Mouse (Mus musculus) bone marrow, adult 2 months (tissue): ENCODE measurements around the gene Gpn2. TPM values are rescaled to one million over a fixed set of nuclear protein-coding genes. Genes with fewer than 3 reads are reported as not detected.

Experiments used
- H3K27ac ChIP-seq: fragments of 200-500 bp; 2 replicates; pipeline ENCODE4 v1.5.1; 2012; ENCODE audit warnings: low read depth, mild to moderate bottlenecking, control low read depth, inconsistent platforms, low read length; ENCODE audit not compliant: control insufficient read depth, poor library complexity, insufficient read depth
- H3K4me1 ChIP-seq: fragments of 200-500 bp; 2 replicates; pipeline ENCODE4 v1.6.1; 2011; ENCODE audit warnings: low read length; ENCODE audit not compliant: control insufficient read depth, insufficient read depth
- H3K4me3 ChIP-seq: fragments of 200-500 bp; replicated peaks from 2 replicates; pipeline ENCODE3; 2011; ENCODE audit warnings: mild to moderate bottlenecking, low read depth, low read length, control low read depth; ENCODE audit not compliant: control insufficient read depth
- CTCF ChIP-seq: fragments of 200-500 bp; IDR thresholded peaks from 2 replicates; pipeline ENCODE4 v1.5.1; 2011; ENCODE audit warnings: low read length, control low read depth; ENCODE audit not compliant: control insufficient read depth, insufficient read depth
- POLR2A ChIP-seq: fragments of 200-500 bp; IDR thresholded peaks from 2 replicates; pipeline ENCODE4 v1.6.1; 2011; ENCODE audit warnings: low read depth, mild to moderate bottlenecking, control low read depth, low read length, borderline replicate concordance; ENCODE audit not compliant: control insufficient read depth
- WGBS: fragments of 180-500 bp; shearing (Covaris S2); methylation state at CpG from one replicate; pipeline ENCODE4 v1.1.7; 2018; 5-methylcytosine and 5-hydroxymethylcytosine counted together
- polyA plus RNA-seq: library from polyadenylated mRNA; stranded (reverse); fragments of >200 nt; gene quantifications from 2 replicates; pipeline ENCODE4 v1.2.4, GENCODE M21; 2011; ENCODE audit warnings: low replicate concordance; ENCODE audit not compliant: missing spikeins, insufficient read depth, insufficient read length

Gene Gpn2
- polyA plus RNA-seq, 1 experiment: 15.9 TPM

DNA sequence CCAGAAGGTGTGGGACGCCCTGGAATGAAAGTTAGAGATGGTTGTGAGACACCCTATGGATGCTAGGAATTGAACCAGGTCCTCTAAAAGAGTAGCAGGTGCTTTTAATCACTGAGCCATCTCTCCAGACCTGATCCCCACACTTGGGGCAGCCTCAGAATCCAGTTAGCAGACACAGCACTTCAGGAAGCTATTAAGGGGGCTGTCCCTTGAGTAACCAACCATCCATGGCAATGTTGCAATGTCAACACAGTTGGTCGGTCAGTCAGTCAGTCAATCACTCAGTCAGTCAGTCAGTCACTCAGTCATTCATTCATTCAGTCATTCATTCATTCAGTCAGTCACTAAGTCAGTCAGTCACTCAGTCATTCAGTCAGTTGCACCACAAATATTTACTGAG, 44.4 kb downstream of the Gpn2 start:
- Histone ChIP-seq H3K27ac (no peak overlapping the region), H3K4me1 (peaks cover 13% of the 10 kb centered on the region)
- WGBS: 51% methylated on average over 2 of the region's 2 CpGs

DNA sequence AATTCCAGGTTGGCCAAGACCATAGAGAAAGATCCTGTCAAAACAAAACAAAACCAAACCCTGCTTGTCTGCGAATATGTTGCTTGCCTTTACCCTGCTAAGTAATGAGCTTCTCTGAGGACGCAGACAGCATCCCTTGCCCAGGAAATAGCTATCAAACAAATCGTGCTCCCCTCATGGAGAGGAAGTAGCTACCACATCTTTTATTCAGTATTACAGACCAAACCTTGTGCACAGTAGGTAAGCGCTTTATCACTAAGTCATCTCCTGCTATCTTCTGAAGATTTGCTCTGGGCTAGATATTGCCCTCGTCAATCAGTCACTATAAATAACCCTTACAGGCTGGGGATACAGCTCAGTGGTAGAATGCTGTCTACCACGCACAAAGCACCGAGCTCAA, 45.0 kb downstream of the Gpn2 start:
- Histone ChIP-seq H3K4me1 (peaks cover 13% of the 10 kb centered on the region), H3K27ac (no peak overlapping the region), H3K4me3 (no peak overlapping the region)
- 46% methylated on average over 7 of the region's 7 CpGs for WGBS
- TF ChIP-seq POLR2A (no peak), CTCF (no peak)

More for the DNA sequence above, 44.4 kb downstream of the Gpn2 start:
- no peak overlapping the region for H3K4me3 ChIP-seq
- TF ChIP-seq POLR2A (no peak), CTCF (no peak)

DNA sequence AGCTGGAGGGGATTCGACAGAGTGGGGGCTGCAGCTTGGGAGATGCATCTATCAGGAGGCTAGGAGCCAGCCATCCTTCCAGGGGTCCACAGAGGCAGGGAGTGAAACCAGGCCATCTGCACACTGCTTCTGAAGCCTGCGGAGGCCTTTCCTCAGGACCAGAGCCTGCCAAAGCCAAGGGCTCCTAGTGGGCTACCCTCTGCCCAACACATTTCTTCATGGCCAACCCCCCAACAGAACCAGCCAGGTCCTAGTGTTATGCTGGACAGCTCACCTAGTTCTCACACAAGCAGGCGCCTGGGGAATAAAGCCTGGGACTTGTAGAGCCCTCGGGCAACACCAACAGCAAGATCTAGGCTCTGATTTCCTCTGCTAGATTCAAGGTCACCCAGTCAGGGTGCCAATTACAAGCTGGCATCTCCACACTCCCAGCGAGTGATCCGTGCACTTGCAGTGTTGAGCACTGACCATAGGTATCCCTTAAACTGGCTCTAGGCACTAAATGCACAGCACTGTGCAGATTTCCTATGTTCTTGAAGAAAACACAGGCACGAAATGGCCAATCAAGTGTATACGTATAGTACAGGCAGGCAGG, 46.3 kb downstream of the Gpn2 start:
- H3K4me1 ChIP-seq: peaks cover 9% of the 10 kb centered on the region
- TF ChIP-seq CTCF: no peak
- TF ChIP-seq POLR2A: no peak
- WGBS: 75% methylated on average over 8 of the region's 8 CpGs
- H3K4me3 ChIP-seq: no peak overlapping the region
- peak overlapping the region; percentile 44; the same call in 1 of the 2 replicates for H3K27ac ChIP-seq

DNA sequence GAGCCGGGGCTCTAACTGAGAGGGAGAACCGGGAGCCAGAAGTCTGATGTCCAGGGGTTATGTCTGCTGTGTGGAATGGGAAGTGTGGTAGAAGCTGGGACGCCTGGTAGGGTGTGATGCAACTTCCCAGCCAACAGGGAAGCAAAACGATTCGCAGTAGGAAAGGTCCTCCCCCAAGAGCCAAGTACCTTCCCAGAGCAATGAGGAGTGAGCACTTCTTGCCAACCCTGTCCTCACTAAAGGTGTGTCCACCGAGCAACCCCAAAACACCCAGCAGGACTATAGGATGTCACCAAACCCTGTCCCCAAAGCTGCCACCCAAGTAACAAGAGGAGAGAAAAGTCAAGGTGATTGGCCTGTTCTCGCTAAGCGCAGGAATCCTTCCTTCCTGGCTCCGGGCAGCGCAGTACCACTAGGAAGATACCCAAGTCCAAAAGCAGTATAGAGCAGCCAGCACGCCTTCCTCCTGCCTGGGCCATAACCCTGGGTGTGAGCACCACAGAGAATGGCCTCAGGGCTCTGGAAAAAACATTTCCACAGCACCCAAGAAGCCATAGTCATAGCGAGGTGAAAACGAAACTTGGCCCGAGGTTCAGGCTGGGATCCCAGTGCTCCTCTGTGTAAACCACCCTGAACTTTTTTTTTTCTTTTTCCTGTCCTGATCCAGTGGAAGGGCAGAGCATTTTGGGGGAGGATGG, 47.1 kb downstream of the Gpn2 start:
- WGBS: 20% methylated on average over 14 of the region's 14 CpGs
- no peak for TF ChIP-seq POLR2A
- TF ChIP-seq CTCF: no peak
- H3K4me3 ChIP-seq: peak overlapping the region; percentile 65
- peak overlapping the region; percentile 66 for H3K27ac ChIP-seq
- peaks cover 7% of the 10 kb centered on the region for H3K4me1 ChIP-seq

DNA sequence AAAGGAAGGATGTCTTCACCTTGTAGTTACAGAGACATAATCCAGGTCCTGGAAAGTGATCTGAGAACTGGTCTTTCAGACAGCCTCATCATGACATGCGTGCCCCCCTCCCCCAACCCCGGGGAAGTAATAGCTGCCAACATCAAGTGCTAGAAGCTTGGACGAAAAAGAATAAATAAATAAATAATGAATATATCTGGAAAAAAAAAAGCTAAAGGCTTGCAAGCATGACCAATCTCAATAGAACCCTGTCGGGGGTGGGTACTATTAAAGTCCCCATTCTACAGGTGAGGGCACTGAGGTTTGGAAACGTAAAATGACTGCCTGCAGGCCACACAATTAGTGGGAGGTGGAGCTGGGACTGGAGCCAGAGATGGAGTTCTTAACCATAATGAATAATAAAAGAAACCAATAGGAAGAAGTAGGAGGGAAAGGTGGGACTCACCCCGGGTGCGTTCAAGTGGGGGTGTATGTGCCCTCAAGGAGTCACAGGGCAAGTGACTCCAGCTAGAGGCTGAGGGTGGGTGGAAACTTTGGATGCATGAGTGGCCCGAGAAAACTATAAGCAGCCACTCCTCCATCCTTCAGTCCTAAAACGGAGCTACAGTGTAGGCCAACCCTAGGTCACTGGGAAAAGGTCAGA, 47.7 kb downstream of the Gpn2 start:
- peaks cover 5% of the 10 kb centered on the region for H3K4me1 ChIP-seq
- peak overlapping the region; percentile 83 for H3K27ac ChIP-seq
- 7% methylated on average over 9 of the region's 9 CpGs for WGBS
- TF ChIP-seq CTCF: no peak
- no peak for TF ChIP-seq POLR2A
- H3K4me3 ChIP-seq: peak overlapping the region; percentile 78

DNA sequence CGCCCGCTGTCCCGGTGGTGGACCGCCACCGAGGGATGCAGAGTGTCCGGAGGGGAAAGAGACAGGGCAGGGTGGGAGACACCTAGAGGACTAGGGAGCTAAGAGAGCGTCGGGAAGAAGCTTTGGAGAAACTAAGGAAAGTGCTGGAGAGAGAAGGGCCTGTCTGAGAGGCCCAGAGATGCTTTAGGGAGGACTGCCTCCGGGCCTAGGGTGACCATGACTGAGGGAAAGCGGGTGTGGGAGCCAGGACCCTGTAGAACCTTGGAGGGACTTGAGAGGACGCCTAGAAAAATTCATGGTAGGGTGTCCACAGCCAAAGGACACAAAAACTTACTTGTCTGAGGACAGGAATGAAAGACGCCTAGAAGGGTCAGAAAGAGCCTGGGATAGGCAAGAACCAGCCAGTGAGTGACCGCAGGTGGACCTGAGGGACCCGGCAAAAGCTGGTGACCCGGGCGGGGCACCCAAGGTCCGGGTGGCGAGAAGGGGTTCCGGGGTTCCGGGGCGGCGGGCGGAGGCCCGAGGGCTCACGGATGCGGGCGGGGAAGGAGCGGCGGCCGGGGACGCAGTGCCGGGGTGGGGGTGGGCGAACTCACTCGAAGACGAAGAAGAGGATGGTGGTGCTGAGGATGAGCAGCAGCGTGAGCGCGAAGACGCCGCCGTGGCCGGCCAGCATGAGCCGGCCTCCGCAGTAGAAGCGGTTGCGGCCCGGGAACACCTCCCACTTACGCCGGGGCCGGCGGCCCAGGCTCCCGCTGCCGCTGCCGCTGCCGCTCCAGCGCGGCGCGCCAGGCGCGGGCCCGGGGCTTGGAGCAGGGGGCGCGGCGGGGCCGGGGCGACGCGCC, 48.5 kb downstream of the Gpn2 start:
- 2% methylated on average over 68 of the region's 69 CpGs for WGBS
- Histone ChIP-seq H3K27ac (peak overlapping the region; percentile 83), H3K4me3 (peak overlapping the region; percentile 78), H3K4me1 (peaks cover 5% of the 10 kb centered on the region)
- no peak for TF ChIP-seq POLR2A
- TF ChIP-seq CTCF: no peak

DNA sequence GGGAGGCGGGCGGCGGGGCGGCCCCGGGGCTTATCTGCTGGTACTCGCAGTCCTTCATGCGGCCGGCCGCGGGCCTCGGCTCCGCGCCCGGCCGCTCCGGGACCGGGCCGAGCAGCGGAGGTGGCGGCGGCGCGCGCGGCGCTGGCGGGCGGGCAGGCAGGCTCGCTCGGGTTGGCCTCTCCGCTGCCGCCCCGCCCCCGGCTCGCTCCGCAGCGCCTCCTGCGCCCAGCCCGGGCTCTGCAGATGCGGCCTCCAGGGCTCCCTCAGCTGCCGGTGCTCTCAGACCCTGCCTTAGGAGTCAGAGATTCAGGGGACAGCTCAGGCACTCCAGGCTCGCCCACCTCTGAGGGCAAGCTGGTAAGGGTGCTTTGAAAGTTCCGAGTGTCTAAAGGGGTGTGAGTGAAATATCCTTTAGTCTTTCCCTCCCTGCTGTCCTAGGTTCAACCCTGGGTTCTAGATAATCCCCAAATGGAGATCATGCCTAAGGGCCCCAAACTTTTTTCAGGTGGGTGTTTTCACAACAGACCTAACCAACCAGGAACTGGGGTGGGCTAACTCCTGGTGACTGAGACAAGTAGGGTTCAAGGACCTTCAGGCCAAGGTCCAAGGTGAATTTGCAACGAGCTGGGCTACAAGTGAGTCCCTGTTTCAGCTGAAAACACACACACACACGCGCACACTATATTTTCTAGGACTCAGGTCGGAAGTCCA, 49.3 kb downstream of the Gpn2 start:
- H3K4me1 ChIP-seq: peaks cover 5% of the 10 kb centered on the region
- H3K27ac ChIP-seq: peak overlapping the region; percentile 83; the same call in 1 of the 2 replicates
- TF ChIP-seq CTCF (peak; percentile 63), POLR2A (0 out of 2 replicates have a peak, but pooled peaks have one; percentile 33)
- 8% methylated on average over 45 of the region's 47 CpGs for WGBS
- H3K4me3 ChIP-seq: peak overlapping the region; percentile 46

DNA sequence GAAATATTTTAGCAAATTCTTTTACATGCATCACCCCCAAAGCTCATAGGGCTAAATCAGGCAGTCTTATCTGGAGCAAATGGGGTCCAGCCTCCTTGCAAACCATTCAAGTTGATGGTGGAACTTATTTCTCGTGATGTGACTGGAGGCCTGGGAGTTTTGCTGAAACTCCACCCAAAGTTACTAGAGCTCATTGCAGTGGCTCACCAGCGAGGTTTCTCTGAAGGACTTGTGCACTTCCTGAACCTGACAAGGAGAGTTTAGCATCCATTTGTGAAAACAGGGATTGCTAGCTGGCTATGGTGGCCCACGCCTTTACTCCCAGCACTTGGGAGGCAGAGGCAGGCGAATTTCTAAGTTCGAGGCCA, 49.9 kb downstream of the Gpn2 start:
- no peak overlapping the region for H3K27ac ChIP-seq
- TF ChIP-seq CTCF: no peak
- no peak for TF ChIP-seq POLR2A
- H3K4me3 ChIP-seq: no peak overlapping the region
- peaks cover 4% of the 10 kb centered on the region for H3K4me1 ChIP-seq
- 72% methylated on average over 5 of the region's 5 CpGs for WGBS

Other genes with a start within 250 kb of the Gpn2 start
- gene Wdtc1, start 230.9 kb upstream of the Gpn2 start, polyA plus RNA-seq: 9.5 and 14.6 TPM in 2 replicates
- 16.6 and 31.3 TPM in 2 replicates for gene Slc9a1, start 214.7 kb upstream of the Gpn2 start, polyA plus RNA-seq
- not detected in 2 replicates for gene Tent5b, start 104.2 kb upstream of the Gpn2 start, polyA plus RNA-seq
- 3.9 TPM in 1 of 2 replicates, not detected in the other for gene Trnp1, start 85.8 kb upstream of the Gpn2 start, polyA plus RNA-seq
- gene Kdf1, start 65.4 kb upstream of the Gpn2 start, polyA plus RNA-seq: 1.2 TPM in 1 of 2 replicates, not detected in the other
- gene Nudc, start 38.4 kb upstream of the Gpn2 start, polyA plus RNA-seq: 84.4 and 84.5 TPM in 2 replicates
- gene Nr0b2, start 31.0 kb upstream of the Gpn2 start, polyA plus RNA-seq: not detected in 2 replicates
- gene Gpatch3, start 9.6 kb upstream of the Gpn2 start, polyA plus RNA-seq: 3.8 and 12.2 TPM in 2 replicates
- 10.3 and 19.0 TPM in 2 replicates for gene Sfn, start 17.8 kb downstream of the Gpn2 start, polyA plus RNA-seq
- 23.6 and 39.6 TPM in 2 replicates for gene Zdhhc18, start 65.8 kb downstream of the Gpn2 start, polyA plus RNA-seq
- gene Pigv, start 88.3 kb downstream of the Gpn2 start, polyA plus RNA-seq: 2.8 and 10.4 TPM in 2 replicates
- 38.2 and 76.0 TPM in 2 replicates for gene Arid1a, start 172.4 kb downstream of the Gpn2 start, polyA plus RNA-seq